Mouse (Mus musculus): ENCODE measurements at regions not wholly inside any gene's neighbourhood (a gene's known extent, or its start where the extent isn't known, plus 50 kb on each side); places are given as distances from the start of the nearest gene placed in this dataset.

GRCm38 (mm10) chr9:103922356-103922755 lies 80.0 kb upstream of the Nphp3 start:
- no peak for DNase-seq (ENCODE audit: low spot score in 2 of 2)

GRCm38 (mm10) chr9:103924641-103925040 lies 77.7 kb upstream of the Nphp3 start:
- DNase-seq (ENCODE audit: low spot score in 2 of 2): no peak

DNA sequence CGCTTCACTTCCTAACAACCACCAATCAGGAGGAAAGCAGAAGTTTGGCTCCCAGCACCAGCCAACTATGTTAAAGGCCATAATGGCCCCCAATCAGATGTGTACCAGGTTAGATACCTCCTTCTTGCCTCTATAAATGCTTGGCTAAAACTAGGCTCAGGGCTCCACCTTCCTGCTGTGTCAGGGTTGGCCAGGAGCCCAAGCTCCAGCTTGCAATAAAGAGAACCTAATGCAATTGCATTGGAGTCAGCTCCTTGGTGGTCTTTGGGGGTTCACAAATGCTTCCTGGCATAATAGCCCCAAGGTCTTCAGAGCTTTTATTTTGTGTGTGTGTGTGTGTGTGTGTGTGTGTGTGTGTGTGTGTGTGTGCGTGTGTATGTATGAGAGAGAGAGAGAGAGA lies 76.9 kb upstream of the Nphp3 start:
- no peak for DNase-seq (ENCODE audit: low spot score in 2 of 2)

DNA sequence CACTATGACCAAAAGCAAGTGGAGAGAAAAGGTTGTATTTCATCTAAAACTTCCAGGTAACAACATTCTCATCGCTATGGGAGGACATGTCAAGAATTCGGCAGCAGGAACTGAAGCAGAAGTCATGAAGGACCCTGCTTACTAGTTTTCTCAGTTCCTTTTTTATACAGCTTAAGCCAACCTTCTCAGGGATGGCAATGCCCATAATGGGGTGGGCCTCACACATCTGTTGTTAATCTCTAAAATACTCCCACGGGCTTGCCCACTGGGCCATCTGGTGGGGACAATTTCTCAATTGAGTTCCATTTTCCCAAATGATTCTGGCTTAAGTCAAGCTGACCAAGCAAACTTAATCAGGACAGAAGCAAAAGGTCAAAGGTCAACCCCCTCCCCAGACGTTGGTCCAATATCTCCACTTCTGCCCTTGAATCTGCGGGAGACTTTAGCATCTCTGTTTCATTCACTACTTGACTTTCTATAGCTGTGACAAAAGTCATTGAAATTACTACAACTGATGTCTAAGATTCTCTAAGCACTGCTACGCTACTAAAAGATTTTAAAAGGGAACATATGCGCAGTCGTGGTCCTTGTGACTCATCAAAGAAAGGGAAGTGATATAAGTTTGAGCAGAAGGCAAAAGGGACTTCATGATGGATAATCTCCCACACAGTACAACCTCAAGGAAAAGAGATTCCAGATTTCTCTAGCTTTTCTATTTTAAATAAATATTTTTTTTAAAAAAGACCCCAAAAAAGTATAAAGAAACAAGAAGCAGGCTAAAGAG lies 73.4 kb upstream of the Nphp3 start:
- DNase-seq (ENCODE audit: low spot score in 2 of 2): no peak

- peak in 1 of 2 experiments; percentile 16 for DNase-seq (ENCODE audit: low spot score in 2 of 2)
Observed at GRCm38 (mm10) chr9:103938070-103938469, 64.3 kb upstream of the Nphp3 start.

- DNase-seq (ENCODE audit: low spot score in 2 of 2): no peak
Observed at GRCm38 (mm10) chr9:103940010-103940409, 62.3 kb upstream of the Nphp3 start.

DNA sequence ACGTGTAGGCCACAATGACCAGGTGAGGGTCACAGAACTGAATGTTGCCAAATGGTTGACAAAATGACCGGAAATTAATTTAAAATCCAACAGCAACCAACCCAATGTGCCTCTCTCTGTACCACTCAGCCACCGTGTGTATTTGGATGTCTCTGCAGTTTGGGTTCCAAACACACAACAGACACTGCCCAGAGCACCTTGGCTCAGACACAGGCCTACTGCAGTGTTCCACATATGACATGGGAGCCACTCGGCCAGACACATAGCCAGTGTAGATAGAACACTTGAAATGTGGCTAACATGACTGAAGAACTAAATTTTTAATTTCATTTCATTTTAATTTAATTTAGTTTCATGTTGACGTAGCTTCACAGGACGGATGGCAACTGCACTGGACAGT lies 61.8 kb upstream of the Nphp3 start:
- no peak for DNase-seq (ENCODE audit: low spot score in 2 of 2)

GRCm38 (mm10) chr9:103941176-103941900 lies 61.0 kb upstream of the Nphp3 start:
- no peak for DNase-seq (ENCODE audit: low spot score in 2 of 2)

GRCm38 (mm10) chr9:103941901-103942260 lies 60.5 kb upstream of the Nphp3 start:
- no peak for DNase-seq (ENCODE audit: low spot score in 2 of 2)

DNA sequence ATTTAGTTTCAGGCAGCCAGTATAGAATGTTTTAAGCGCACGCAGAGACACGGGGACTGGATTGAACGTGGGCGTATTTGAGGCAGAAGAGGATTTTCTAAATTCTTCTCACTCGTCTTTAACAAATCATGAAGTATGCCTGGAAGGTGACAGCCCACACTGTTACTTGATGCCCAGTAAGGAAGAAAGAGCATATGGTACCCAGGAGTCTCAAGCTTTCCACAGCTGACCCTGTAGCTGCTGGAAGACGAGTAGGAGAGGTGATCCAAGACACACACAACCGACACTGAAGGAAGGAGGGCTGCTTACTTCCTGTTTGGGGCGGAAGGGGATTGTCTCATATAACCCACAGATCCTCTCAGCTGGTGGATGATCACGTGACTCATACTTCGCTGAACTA lies 56.9 kb upstream of the Nphp3 start:
- DNase-seq (ENCODE audit: low spot score in 2 of 2): peak; percentile 8 to 30

GRCm38 (mm10) chr9:103951799-103952198 lies 50.5 kb upstream of the Nphp3 start:
- no peak for DNase-seq (ENCODE audit: low spot score in 2 of 2)

Measured in frontal cortex, postnatal 10 days (tissue).